Mouse (Mus musculus): ENCODE measurements around the gene Rnf32. TPM values are rescaled to one million over a fixed set of nuclear protein-coding genes. Genes with fewer than 3 reads are reported as not detected.

Gene Rnf32
- 0.06 and 0.13 TPM in 2 replicates for polyA plus RNA-seq (2015; fragmentation: Nextera tagmentation; extraction: Ambion mirVana)

DNA sequence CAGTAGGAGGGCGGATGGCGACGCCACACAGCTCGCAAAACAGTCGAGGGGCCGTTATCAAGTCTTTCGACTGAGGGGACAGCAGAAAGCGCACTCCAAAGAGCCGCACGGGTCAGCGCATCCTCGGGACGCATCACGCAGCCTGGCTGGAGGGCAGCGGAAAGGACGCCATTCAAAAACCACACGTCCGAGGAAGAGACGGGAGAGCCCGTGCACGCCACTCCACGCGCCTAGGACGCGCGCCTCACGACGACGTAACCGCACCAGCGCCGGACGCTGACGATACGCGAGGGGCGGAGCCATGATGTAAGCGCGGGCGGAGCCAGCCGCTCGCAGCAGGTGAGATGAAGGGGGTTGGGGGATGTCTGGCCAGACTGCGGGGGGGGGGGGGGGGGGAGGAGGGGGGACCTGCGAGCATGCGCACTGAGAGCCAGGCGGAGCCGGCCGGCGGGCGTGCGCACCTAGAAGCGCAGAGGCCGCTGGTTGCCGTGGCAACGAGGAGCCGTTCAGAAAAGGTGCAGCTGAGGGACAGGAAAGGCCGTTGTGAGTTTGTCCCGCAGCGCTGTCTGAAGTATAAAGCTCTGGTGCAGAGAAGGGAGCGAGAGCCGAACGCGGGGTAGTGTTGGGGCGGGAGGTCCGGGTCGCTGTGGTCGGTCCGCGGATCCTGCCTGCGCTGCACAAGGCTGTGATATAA lies at the start of gene Rnf32:
Rnf32 (plus strand) TSS at position 423 of the 694 bp plus-strand sequence.
- TF ChIP-seq CTCF (IDR thresholded peaks at IDR 0.05; ENCODE audit: low read depth) = no peak
- no peak for TF ChIP-seq EP300 (IDR thresholded peaks at IDR 0.05; ENCODE audit: low read depth)
- Histone ChIP-seq H3K4me2 (ENCODE audit: low read depth, low read length) (peak within 1 kb of the TSS; percentile 78), H3K4me1 (ENCODE audit: insufficient read depth) (peaks cover 3% of the 10 kb centered on the region), H3K36me3 (replicated peaks; ENCODE audit: insufficient read depth, low read length) (no peaks in the 10 kb centered on the region), H3K27me3 (ENCODE audit: insufficient read depth, low read length) (peaks cover 5% of the 10 kb centered on the region; the same call in 1 of the 2 replicates), H3K4me3 (ENCODE audit: low read depth, low read length) (peak within 1 kb of the TSS; percentile 51), H3K9ac (replicated peaks) (no peak within 1 kb of the TSS), H3K9me3 (ENCODE audit: low read length) (no peaks in the 10 kb centered on the region), H3K27ac (ENCODE audit: low read depth) (no peak within 1 kb of the TSS)
- ATAC-seq (peak; percentile 96), DNase-seq (peak; percentile 76)
- under 1% methylated on average over 64 of the region's 70 CpGs for WGBS (ENCODE audit: insufficient replicate concordance)

DNA sequence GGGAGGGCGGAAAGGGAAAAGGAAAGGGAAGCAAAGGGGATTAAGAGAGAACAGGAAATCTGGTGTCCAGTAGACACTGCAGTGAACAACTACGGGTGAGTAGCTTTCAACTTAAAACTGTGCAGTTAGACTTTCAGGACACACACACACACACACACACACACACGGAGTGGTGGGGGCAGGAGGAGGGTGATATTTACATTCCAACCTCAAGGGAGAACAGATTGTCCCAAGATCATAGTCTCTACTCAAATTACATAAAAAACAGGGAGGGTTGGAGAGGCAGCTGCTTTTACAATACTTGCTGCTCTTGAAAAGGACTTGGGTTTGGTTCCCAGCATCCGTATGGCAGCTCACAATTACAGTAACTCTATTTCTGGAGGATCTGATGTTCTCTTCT lies 45.6 kb upstream of the Rnf32 start:
- H3K4me2 ChIP-seq (ENCODE audit: low read depth, low read length) = no peak overlapping the region
- no peak for ATAC-seq
- no peaks in the 10 kb centered on the region for H3K27me3 ChIP-seq (ENCODE audit: insufficient read depth, low read length)
- H3K27ac ChIP-seq (ENCODE audit: low read depth) = no peak overlapping the region
- no peaks in the 10 kb centered on the region for H3K36me3 ChIP-seq (replicated peaks; ENCODE audit: insufficient read depth, low read length)
- TF ChIP-seq EP300 (IDR thresholded peaks at IDR 0.05; ENCODE audit: low read depth) (no peak), CTCF (IDR thresholded peaks at IDR 0.05; ENCODE audit: low read depth) (no peak)
- no peaks in the 10 kb centered on the region for H3K9me3 ChIP-seq (ENCODE audit: low read length)
- H3K4me1 ChIP-seq (ENCODE audit: insufficient read depth) = no peaks in the 10 kb centered on the region
- H3K9ac ChIP-seq (replicated peaks) = no peak overlapping the region
- no peak for DNase-seq
- no peak overlapping the region for H3K4me3 ChIP-seq (ENCODE audit: low read depth, low read length)
- 50% methylated on average over 4 of the region's 4 CpGs for WGBS (ENCODE audit: insufficient replicate concordance)

DNA sequence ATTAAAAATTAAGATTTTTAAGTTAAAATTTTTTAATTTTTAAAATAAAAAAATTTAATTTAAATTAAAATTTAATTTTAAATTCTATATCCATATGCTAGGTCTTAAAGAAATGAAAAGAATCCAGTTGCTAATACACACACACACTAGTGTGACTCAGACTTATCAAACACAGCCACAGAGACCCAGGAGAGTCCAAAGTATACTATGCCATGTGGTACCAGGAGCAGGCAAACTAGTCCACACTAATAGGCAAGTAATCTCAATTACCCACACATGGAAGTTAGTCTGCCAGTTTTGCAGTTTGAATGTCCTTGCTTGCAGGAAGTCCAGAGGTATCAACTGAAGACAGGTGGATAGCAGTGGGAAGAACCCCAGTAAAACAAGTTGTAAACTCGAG lies 35.9 kb upstream of the Rnf32 start:
- no peaks in the 10 kb centered on the region for H3K36me3 ChIP-seq (replicated peaks; ENCODE audit: insufficient read depth, low read length)
- ATAC-seq = no peak
- no peak overlapping the region for H3K4me3 ChIP-seq (ENCODE audit: low read depth, low read length)
- H3K27ac ChIP-seq (ENCODE audit: low read depth) = no peak overlapping the region
- H3K9me3 ChIP-seq (ENCODE audit: low read length) = no peaks in the 10 kb centered on the region
- H3K9ac ChIP-seq (replicated peaks) = no peak overlapping the region
- no peak for DNase-seq
- H3K27me3 ChIP-seq (ENCODE audit: insufficient read depth, low read length) = no peaks in the 10 kb centered on the region
- TF ChIP-seq EP300 (IDR thresholded peaks at IDR 0.05; ENCODE audit: low read depth) (no peak), CTCF (IDR thresholded peaks at IDR 0.05; ENCODE audit: low read depth) (no peak)
- H3K4me2 ChIP-seq (ENCODE audit: low read depth, low read length) = no peak overlapping the region
- no peaks in the 10 kb centered on the region for H3K4me1 ChIP-seq (ENCODE audit: insufficient read depth)
- WGBS (ENCODE audit: insufficient replicate concordance) = 42% methylated on average over 1 of the region's 1 CpGs

DNA sequence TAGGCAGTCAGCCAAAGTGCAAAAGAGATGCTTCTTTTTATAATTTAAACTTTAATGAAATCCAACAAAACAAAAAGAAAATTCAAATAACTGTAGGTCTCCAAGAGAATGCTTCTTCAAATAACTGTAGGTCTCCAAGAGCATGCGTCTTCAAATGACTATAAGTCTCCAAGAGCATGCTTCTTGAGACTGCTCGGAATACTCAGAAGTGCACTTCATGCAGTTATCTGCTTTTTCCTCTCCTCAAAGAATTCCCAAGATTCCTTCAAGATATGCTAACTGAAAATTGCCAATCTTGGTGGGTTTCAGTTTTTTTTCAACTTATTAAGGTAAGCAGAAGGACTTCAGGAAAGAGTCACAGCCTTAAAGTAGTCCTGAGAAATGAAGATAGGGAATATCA lies 28.8 kb upstream of the Rnf32 start:
- no peak for TF ChIP-seq CTCF (IDR thresholded peaks at IDR 0.05; ENCODE audit: low read depth)
- no peak for TF ChIP-seq EP300 (IDR thresholded peaks at IDR 0.05; ENCODE audit: low read depth)
- Histone ChIP-seq H3K36me3 (replicated peaks; ENCODE audit: insufficient read depth, low read length) (no peaks in the 10 kb centered on the region), H3K4me3 (ENCODE audit: low read depth, low read length) (no peak overlapping the region), H3K27me3 (ENCODE audit: insufficient read depth, low read length) (no peaks in the 10 kb centered on the region), H3K27ac (ENCODE audit: low read depth) (no peak overlapping the region), H3K9ac (replicated peaks) (no peak overlapping the region), H3K9me3 (ENCODE audit: low read length) (no peaks in the 10 kb centered on the region), H3K4me1 (ENCODE audit: insufficient read depth) (no peaks in the 10 kb centered on the region), H3K4me2 (ENCODE audit: low read depth, low read length) (no peak overlapping the region)
- ATAC-seq (no peak), DNase-seq (no peak)
- WGBS (ENCODE audit: insufficient replicate concordance) = 82% methylated on average over 2 of the region's 2 CpGs

DNA sequence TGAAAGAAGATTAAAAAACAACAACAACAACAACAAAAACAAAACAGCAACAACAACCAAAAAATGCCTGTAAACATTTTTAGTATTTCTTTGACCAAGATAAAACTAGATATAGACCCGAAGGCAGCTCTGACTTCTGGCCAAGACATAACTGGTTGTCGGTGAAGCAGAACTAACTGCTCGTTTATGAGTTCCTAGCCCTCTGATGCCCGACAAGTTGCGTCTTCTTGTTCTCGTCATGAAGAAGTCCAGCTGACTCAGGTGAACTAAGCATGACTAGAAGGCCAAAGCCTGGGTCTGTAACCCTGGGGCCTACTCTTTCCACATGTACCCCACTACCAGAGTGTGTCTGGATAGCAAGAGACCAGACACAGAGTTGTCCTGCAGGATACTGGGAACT lies 25.6 kb upstream of the Rnf32 start:
- Histone ChIP-seq H3K4me2 (ENCODE audit: low read depth, low read length) (no peak overlapping the region), H3K4me3 (ENCODE audit: low read depth, low read length) (no peak overlapping the region), H3K36me3 (replicated peaks; ENCODE audit: insufficient read depth, low read length) (no peaks in the 10 kb centered on the region), H3K4me1 (ENCODE audit: insufficient read depth) (no peaks in the 10 kb centered on the region), H3K27ac (ENCODE audit: low read depth) (no peak overlapping the region), H3K27me3 (ENCODE audit: insufficient read depth, low read length) (no peaks in the 10 kb centered on the region), H3K9me3 (ENCODE audit: low read length) (no peaks in the 10 kb centered on the region), H3K9ac (replicated peaks) (no peak overlapping the region)
- 77% methylated on average over 6 of the region's 6 CpGs for WGBS (ENCODE audit: insufficient replicate concordance)
- TF ChIP-seq CTCF (IDR thresholded peaks at IDR 0.05; ENCODE audit: low read depth) (no peak), EP300 (IDR thresholded peaks at IDR 0.05; ENCODE audit: low read depth) (no peak)
- DNase-seq = no peak
- ATAC-seq = no peak

DNA sequence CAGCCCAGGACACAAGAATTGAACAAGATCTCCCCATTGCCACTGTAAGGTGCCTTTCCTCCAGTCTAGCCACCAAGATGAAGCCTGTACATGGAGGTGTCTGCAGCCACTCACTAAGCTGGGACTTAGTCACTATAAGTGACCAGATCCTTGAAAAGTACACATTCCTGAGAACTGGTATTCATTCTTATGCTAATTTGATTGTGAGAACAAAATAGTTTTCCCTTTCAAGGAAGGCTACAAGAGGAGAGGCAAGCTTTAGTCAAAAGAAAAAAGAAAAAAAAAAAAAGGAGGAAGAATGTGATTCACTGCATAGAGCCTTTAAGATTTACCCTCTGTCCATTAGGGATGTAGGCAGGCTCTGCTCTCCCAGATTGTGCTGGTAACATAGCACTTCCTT lies 24.6 kb upstream of the Rnf32 start:
- Histone ChIP-seq H3K4me2 (ENCODE audit: low read depth, low read length) (no peak overlapping the region), H3K27ac (ENCODE audit: low read depth) (no peak overlapping the region), H3K36me3 (replicated peaks; ENCODE audit: insufficient read depth, low read length) (no peaks in the 10 kb centered on the region), H3K27me3 (ENCODE audit: insufficient read depth, low read length) (no peaks in the 10 kb centered on the region), H3K9me3 (ENCODE audit: low read length) (no peaks in the 10 kb centered on the region), H3K9ac (replicated peaks) (no peak overlapping the region), H3K4me1 (ENCODE audit: insufficient read depth) (no peaks in the 10 kb centered on the region), H3K4me3 (ENCODE audit: low read depth, low read length) (no peak overlapping the region)
- DNase-seq = no peak
- TF ChIP-seq CTCF (IDR thresholded peaks at IDR 0.05; ENCODE audit: low read depth) (no peak), EP300 (IDR thresholded peaks at IDR 0.05; ENCODE audit: low read depth) (no peak)
- ATAC-seq = no peak

Data from liver, postnatal 0 days (tissue).